Mouse (Mus musculus): ENCODE measurements at regions not wholly inside any gene's neighbourhood (a gene's known extent, or its start where the extent isn't known, plus 50 kb on each side); places are given as distances from the start of the nearest gene placed in this dataset.

DNA sequence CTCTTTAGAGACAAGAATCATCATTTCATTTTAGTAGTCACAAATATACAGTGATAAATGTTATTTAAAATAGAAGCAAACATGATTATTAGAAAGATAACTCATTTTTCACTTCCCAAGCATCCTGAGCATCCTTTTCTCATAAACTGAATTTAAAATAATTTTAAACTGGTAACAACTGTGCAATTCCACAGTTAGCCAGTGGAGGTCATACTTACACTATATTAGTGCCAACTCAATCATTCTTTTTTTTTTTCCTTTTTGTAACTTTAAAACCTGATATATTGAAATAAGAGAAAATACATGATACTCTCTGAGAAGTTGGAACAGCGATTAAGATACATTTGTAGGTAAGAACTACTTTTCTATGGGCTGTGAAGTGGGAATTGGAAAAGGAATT lies 113.2 kb upstream of the Gm17509 start:
- DNase-seq = no peak

GRCm38 (mm10) chr13:117334539-117334938 lies 113.7 kb upstream of the Gm17509 start:
- no peak for DNase-seq

GRCm38 (mm10) chr13:117381086-117381595 lies 160.3 kb upstream of the Gm17509 start:
- DNase-seq = no peak

DNA sequence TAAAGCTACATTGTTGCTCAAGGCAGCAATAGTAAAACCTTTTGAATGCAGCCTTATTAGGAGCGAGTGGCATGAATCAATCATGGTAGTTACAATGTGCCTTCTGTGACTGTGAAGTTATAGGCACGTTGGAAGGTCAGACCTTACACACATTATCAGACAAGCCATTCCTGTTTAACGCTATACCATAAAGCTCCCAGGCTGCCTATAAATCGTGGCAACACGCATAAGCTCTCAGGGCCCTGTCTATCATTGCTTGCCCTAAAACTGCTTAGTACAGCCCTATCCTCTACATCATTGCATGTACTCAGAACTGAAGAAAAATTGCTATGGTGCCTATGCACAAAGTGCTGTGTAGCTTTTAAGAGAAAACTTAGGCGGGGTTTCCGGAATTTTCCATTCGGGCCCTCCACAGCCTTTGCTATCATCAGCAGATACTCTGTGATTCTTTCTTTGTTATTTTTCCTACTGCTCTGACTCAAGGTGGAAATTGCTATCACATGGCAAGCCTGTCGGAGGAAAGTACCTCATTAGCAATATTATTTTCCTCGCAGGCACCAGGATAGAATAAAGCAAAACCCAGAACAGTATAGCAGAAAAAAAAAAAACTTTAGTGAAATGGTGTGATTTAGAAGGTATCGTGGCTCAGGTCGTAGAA lies 162.7 kb upstream of the Gm17509 start:
- DNase-seq = no peak

DNA sequence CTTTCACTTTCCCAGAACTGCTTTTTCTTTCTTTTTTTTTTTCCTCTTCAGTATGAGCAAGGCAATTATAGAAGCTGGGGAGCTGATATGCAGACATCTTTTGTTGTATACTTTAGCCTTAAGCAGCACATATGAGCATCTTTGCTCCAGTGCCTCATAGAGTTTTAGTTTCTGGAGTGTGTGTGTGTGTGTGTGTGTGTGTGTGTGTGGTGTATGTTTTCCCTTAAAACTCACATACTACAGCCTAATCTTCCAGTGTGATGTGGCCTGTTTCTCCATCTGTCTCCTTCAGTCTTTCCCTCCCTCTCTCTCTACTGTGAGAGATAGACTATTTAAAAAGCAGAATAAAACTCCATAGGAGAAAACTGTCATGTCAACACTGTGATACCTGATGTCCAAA lies 169.4 kb upstream of the Gm17509 start:
- DNase-seq = no peak

DNA sequence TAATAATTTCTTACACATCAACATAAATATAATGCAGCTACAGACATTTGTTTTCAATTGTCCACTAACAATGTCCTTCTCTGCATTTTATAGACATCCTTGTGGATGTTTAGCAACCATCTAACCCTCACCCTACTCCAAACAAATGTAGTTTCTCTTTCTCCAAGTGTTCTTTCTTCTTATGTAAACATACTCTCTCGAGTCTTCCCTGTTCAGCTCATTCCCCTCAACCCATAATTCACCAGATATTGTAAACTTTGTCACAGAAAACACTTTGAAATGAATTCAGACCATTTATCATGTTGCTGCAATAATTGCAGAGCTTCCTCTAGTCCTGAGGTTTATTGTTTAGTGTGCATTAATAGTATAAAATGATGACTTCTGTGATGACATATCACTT lies 172.6 kb upstream of the Gm17509 start:
- DNase-seq = no peak

- DNase-seq = no peak
Observed at GRCm38 (mm10) chr13:117401245-117401644, 180.4 kb upstream of the Gm17509 start.

- DNase-seq = no peak
Observed at GRCm38 (mm10) chr13:117409940-117410339, 189.1 kb upstream of the Gm17509 start.

GRCm38 (mm10) chr13:117413616-117414015 lies 188.5 kb upstream of the Hcn1 start:
- no peak for DNase-seq

- DNase-seq = no peak
Observed at GRCm38 (mm10) chr13:117423558-117423957, 178.6 kb upstream of the Hcn1 start.

DNA sequence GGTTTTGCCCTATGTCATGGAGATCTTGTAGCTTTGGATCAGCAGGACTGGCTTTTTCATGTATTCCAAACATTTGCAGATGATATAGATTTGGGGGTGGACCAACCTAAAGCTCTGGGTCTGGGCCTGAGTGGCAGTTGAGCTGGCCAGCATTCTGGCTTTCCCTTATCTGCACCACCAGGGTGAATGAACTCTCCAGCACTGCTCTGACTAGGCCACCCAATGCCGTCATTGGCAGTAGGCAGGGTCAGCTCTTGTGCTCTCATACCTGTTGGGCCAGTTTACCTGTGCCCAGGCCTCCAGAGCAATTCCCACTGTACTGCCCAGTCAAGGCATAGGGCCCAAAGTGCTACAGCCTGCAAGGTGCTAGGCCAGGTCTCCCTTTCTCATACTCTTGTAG lies 177.1 kb upstream of the Hcn1 start:
- no peak for DNase-seq

GRCm38 (mm10) chr13:117467407-117467806 lies 134.7 kb upstream of the Hcn1 start:
- DNase-seq = no peak

DNA sequence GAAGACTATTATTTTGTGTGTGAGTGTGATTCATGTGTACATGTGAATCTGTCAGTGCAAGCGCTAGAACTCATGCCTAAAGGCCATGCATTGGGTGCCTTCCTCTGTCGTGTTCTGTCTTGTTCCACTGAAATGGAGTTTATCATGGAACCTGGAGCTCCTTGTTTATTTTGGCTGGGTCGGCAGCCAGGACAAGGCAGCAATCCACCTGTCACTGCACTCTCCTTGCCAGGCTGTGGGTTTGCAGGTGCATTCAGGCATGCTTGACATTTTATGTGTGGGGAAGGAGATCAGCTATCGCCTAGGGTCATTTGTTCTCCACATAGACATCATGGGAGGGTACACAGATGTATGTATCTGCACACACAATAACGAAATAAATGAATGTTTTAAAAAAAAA lies 129.4 kb upstream of the Hcn1 start:
- no peak for DNase-seq

DNA sequence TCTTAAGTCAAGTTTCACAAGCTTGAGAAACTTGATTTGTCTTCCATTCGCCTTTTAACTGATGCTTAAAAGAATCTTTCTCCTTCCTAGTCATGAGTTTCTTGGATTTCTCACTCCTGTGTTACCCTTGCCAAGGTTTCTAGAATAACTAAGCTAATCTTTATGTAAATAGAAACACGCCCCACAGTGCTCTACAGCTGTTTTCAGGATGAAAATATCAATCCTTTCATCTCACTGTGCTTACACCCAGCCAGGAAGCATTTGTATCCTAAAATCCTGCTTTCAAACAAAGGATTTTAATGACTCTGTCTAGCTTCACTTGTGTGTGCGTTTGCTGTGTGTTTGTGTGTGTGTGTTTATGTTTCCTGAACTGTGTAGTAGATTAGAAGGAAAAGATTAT lies 119.5 kb upstream of the Hcn1 start:
- DNase-seq = no peak

GRCm38 (mm10) chr13:117508746-117509145 lies 93.4 kb upstream of the Hcn1 start:
- DNase-seq = no peak

DNA sequence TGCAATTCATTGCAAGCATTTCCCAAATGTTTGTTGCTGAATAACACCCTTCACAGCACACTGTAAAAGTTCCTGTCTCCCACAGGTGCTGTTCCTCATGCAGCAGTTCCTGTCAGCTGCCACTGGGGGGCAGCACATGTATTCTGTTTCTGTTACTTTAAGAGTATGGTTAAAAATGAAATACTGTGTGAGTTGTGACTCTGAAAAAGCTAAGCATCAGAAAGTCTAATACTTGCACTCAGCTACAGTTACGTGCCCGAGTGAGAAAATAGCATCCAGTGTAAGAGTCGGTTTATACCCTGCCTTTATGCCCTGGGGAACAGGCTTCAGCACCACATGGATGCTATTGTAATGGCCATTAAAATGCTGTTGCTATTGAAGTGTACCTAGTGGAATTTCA lies 52.0 kb upstream of the Hcn1 start:
- DNase-seq = peak; percentile 66
